Mouse (Mus musculus) frontal cortex, postnatal 25 days (tissue): ENCODE measurements around the gene Ptprs.

Experiments used
- DNase-seq, 2 experiments: peaks; one replicate each; pipeline ENCODE4 v3.0.0; 2022; ENCODE audit warnings: low spot score in 2 of 2

The Ptprs gene

DNA sequence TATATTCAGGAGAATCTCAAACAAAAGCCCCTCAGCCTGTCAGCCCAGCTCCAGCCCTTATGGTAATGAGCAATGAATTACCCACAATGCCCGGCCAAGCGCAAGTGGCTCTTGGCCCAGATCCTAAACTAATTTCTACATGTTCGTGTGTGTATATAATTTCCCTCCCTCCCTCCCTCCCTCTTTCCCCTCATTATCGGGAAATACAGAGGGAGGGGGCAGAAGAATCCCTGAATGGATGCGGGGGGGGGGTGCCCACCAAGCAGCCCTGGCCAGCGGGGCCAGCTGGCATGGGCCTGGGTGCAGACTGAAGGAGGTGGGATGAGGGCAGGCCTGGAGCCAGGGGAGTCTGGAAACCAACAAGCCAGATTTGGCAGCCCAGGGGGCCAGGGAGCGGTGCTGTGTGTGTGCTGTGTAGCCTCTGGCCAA, 8.8 kb downstream of the Ptprs start:
- DNase-seq, result no peak

DNA sequence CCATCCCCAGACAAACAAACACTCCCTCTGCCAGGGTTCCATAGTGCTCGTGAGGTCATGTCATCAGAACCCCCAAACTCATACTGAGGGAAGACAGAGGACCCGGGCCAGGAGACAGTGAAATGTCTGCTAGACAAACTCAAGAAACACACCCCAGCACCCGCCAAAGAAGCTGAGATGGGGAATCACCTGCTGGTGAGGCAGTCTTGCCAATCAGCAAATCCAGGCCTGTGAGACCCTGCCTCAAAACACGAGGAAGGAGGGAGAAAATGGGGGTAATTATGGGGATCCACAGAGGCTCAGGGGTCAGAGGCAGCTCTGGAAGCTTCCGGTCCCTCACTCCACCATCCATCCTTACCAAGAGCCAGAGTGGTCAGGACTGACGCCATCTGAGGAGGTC, 9.5 kb downstream of the Ptprs start:
- no peak for DNase-seq

GRCm38 (mm10) chr17:56464817-56465216, 11.5 kb downstream of the Ptprs start:
- no peak for DNase-seq

DNA sequence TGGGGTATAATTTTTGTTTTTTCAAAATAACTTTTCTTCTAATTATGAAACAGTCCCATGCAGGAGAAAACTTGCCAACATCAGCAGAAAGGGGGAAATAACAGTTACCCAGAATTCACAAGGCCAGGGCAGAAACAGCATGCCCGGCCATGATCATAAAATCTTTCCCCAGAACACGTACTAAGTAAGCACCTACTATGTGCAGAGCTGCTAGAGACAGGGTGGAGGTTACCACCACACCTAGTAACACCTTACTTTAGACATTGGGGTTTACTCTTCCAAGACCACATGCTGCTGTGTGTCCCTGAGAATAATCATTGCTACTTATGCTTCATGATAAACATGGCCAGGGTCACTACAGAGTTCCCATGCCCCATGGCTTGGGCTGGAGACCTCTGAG, 11.9 kb downstream of the Ptprs start:
- DNase-seq, result no peak

DNA sequence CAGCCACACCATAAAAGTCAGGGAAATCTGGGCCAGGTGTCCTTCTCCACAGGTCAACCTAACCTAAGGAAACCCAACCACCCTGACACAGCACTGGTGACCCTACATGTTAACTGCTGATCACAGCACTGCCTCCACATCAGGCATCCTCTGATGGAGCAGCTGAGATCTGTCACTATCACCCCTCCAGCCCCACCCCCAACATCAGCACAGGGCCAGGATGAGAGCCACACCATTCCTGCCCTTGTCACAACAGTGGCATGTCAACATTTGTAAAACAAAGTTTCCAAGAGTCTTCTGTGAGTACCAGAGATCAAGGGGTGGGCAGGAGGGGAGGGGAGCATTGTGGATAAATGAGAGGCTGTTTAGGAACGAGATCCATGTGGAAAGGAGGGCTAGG, 12.8 kb downstream of the Ptprs start:
- no peak for DNase-seq

- DNase-seq, result no peak
These were observed 13.3 kb downstream of the Ptprs start for GRCm38 (mm10) chr17:56462835-56463455.

GRCm38 (mm10) chr17:56461771-56462743, 14.2 kb downstream of the Ptprs start:
- DNase-seq, result peak; percentile 85 to 90

- DNase-seq, result no peak
These were observed 15.4 kb downstream of the Ptprs start for GRCm38 (mm10) chr17:56460876-56461275.

- no peak for DNase-seq
These were observed 18.8 kb downstream of the Ptprs start for GRCm38 (mm10) chr17:56457442-56457841.

GRCm38 (mm10) chr17:56456353-56456752, 19.9 kb downstream of the Ptprs start:
- DNase-seq, result no peak

DNA sequence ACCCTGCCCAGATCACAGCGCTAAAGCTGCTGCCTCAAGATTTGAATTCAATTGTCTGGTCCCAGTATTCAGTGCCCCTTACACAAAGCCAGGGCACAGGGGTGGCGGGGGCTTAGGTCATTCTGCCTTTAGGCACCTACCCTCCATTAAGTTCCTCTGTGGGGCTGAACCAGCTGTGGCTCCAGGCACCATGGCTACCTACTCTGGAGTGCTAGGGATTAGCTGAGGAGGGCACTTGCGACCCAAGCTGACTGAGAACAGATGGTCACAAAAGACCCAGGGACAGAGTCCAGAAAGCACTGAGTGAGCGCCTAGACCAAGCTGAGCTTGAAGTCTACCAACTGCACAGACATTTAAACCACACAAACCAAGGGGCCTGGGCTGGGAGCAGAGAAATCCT, 22.6 kb downstream of the Ptprs start:
- DNase-seq, result no peak

DNA sequence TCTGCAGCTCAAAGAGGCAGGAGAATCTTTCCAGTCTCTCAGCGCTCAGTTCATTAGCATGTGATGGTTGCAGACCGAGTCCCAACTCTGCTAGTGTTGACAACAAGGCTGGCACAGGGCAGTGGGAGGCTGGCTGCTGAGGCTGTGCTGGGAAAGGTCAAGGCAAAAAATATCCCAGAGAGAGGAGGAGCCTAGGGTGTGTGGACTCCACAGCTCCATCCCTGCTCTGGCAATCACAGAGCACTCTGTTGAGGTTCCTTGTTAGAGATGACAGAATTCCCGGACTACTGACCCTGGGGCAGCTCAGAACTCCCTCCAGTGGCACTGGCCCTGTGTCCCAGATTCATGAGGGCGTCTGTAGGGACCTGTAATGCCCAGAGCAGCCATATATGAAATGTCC, 23.0 kb downstream of the Ptprs start:
- no peak for DNase-seq

DNA sequence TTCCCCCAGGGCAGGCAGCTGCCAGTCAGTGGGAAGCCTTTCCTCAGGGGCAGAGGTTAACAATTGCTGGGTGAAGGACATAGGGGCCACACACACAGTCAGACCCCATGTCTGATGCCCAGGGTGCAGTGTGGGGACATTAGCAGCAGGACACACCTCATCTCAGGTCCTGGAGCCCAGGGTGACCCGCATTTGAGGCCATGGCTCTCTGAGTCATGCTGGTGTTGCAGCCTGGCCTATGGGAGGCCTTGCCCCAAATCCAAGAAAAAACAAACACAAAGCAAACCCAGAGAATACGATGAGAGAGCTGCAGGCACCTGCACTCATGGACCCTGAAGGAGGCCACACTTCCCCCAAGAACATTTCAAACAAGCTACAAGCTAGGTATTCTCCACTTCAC, 28.6 kb downstream of the Ptprs start:
- DNase-seq, result no peak

DNA sequence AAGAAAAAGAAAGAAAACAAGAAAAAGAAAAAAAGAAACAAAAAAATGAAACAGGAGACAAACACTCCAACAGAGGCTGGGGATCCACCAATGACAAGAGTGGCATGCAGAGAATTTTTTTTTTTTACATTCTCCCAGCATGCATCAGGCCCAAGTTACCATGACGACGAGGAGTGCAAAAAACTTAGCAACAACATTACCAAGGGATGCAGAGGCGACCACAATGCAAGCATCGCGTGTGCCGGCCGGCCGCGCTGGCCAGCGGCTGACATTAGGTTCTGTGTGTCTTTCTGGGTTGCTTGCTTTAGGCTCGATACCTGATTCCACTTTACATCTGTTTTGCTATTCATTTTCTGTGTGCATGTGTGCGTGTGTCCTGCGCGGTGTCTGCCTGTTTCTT, 30.9 kb downstream of the Ptprs start:
- DNase-seq, result no peak

DNA sequence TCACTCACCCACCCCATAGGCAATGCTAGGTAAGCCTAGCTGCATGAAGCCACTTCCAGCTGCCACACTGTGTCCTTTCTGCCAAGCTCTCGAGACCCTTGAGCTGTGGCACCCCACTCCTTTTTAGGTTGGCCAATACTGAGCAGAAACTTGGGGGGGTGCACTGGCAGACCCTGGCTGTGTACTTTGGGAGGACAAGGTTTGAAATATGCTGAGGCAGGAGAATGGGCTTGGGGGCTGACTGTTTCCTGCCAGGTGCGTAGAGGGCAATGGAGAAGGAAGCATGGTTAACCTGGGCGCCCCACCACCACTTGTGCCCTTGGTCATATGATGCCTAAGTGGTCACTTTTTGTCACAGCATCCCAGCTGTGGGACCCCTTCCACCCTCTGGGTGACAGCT, 31.5 kb downstream of the Ptprs start:
- DNase-seq, result no peak

GRCm38 (mm10) chr17:56443341-56443795, 32.9 kb downstream of the Ptprs start:
- no peak for DNase-seq

- DNase-seq, result no peak
These were observed 34.0 kb downstream of the Ptprs start for GRCm38 (mm10) chr17:56442316-56442715.

DNA sequence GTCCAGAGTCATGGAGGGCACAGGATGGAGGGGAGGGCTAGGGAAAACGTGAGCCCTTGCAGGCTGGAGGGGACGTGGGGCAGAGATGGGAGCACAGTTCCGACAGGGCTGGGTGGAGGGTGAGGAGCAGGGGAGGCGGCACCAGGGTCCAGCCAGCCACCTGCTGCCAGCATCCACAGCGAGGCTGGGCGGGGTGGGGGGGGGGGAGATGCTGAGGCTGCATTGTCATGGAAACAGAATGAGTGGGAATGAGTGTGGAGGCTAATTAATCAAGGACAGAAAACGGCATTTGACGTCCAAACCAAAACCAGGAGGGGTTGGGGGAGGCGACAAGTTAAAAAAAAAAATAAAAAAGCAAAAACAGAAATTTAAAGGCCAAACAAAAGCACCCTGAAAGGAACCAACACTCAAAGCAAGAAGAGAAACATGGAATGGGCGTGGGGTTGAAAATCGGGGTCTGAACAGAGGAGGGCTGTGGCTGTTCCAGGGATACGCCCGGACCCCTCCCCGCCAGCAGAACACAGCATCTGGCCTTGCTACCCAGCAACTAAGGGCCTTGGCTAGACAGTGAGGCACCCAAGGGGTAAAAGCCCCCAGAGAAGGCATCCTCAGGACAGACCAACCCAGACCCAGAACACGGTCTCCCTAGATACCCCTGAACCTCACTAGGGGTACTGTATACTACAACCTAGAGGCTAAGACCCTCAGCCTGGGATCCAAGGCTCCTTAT, 36.4 kb downstream of the Ptprs start:
- DNase-seq, result no peak

GRCm38 (mm10) chr17:56431582-56431981, 44.7 kb downstream of the Ptprs start:
- no peak for DNase-seq

DNA sequence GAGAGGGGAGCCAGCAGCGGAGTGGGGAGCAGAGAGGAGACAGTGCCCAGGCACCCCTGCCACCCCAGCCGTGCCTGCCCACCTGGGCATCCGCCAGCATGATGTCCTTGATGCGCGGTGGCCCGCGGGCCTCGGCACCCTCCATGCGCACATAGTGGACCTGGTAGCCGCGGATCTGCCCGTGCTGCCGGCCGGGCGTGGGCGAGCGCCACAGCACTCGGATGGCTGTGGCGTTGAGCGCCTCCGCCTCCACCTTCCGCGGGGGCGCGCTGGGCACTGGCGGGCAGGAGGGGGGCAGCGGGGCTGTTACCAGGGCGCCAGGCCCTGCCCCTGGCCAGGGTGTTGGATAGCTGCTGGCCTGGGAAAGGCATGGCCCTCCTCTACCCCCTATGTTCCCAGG, 48.4 kb downstream of the Ptprs start:
- no peak for DNase-seq

DNA sequence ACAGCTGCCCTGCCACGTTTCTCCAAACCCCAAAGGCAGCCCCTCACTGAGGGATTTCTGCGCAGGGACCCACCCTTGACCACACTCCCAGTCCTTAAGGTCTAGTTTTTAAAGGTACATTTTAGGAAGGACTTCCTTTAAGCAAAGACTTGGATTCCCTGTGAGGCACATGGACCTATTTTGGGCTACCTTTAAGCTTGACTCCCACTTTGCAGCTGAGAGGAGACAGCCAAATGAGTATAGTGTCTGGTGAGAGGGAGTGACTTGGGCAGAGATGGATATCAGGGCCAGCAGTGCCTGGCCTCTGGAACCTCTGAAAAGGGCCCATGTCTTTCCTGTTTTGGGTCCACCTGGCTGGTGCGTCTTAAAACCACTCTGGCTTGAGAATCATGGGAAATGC, 50.3 kb downstream of the Ptprs start:
- no peak for DNase-seq

GRCm38 (mm10) chr17:56425584-56425914, 50.7 kb downstream of the Ptprs start:
- DNase-seq, result peak; percentile 62 to 66
